Mouse (Mus musculus) left cerebral cortex, adult 18-20 months (tissue): ENCODE measurements around the gene Bzw1. TPM values are rescaled to one million over a fixed set of nuclear protein-coding genes. Genes with fewer than 3 reads are reported as not detected.

Experiments
- DNase-seq, 2 experiments: peaks; one replicate each; pipeline ENCODE4 v3.0.0; 2021 to 2022; ENCODE audit warnings: low spot score in 2 of 2, mixed read lengths in 1 of 2
- total RNA-seq, 2 experiments: library from RNA; stranded (reverse); gene quantifications; 2 replicates each; pipeline ENCODE4 v1.2.3; 2021

Gene Bzw1
- total RNA-seq, 2 experiments from 2014 or later = 145 TPM

GRCm38 (mm10) chr1:58447766-58448165, 55.1 kb downstream of the Bzw1 start:
- no peak for DNase-seq

DNA sequence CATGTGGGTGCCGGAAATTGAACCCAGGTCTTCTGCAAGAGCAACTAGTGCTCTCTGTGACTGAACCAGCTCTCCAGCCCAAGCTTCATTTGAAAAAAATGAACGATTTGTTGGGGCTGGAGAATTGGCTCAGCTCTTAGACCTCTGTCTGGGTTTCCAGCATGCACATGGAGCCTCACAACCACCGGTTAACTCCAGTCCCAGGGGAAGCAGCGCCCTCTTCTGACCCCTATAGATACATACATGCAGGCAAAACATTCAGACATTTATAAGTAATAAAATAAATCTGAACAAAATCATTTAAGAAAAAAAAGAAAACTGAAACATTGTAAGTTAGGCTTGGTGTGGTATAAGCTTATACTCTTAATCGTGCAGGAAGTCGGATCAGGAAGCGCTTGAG, 55.7 kb downstream of the Bzw1 start:
- no peak for DNase-seq

GRCm38 (mm10) chr1:58454316-58454715, 61.6 kb downstream of the Bzw1 start:
- DNase-seq = no peak

Other genes with a start within 250 kb of the Bzw1 start
- gene Aox4, start 182.5 kb upstream of the Bzw1 start, total RNA-seq = 1 to 10 TPM; 3.6 to 4.6 TPM
- not detected for gene Aox2, start 114.6 kb upstream of the Bzw1 start, total RNA-seq
- 100 to 1,000 TPM; 119 to 126 TPM for gene Clk1, start 31.2 kb downstream of the Bzw1 start, total RNA-seq
- gene Nif3l1, start 52.3 kb downstream of the Bzw1 start, total RNA-seq = 10 to 100 TPM; 16.6 to 19.7 TPM
- 10 to 100 TPM; 25.9 to 28.6 TPM for gene Ppil3, start 52.6 kb downstream of the Bzw1 start, total RNA-seq
- gene Orc2, start 112.2 kb downstream of the Bzw1 start, total RNA-seq = 10 to 100 TPM; 26.1 to 29.9 TPM
- 100 to 1,000 TPM; 134 to 145 TPM for gene Fam126b, start 193.4 kb downstream of the Bzw1 start, total RNA-seq
- gene Ndufb3, start 193.5 kb downstream of the Bzw1 start, total RNA-seq = 100 to 1,000 TPM; 119 to 124 TPM